Mouse (Mus musculus) liver, embryonic 14.5 days (tissue): ENCODE results near the gene Msmo1. TPM values are rescaled to one million over a fixed set of nuclear protein-coding genes. Genes with fewer than 3 reads are reported as not detected.

Source experiments
- ATAC-seq: fragments of 200-750 bp; cut with Nextera tagmentation; 2 replicates; pipeline ENCODE4 v1.8.0; 2017; ENCODE audit warnings: moderate number of reproducible peaks, mild to moderate bottlenecking, moderate library complexity; ENCODE audit not compliant: insufficient read depth
- DNase-seq, 3 experiments: peaks; one replicate each; pipeline ENCODE4 v3.0.0-alpha.2; 2012 to 2013; ENCODE audit warnings: low read depth in 3 of 3, low spot score in 3 of 3
- H3K27ac ChIP-seq: fragments of 300-500 bp; sonication (generic); 2 replicates; pipeline ENCODE4 v1.5.1; 2014; ENCODE audit warnings: moderate library complexity, mild to moderate bottlenecking, control low read depth, inconsistent platforms
- H3K27me3 ChIP-seq: fragments of 300-500 bp; sonication (generic); 2 replicates; pipeline ENCODE4 v1.6.1; 2014; ENCODE audit warnings: mild to moderate bottlenecking, low read length, moderate library complexity; ENCODE audit not compliant: control insufficient read depth, insufficient read depth
- H3K36me3 ChIP-seq: fragments of 300-500 bp; sonication (generic); replicated peaks from 2 replicates; pipeline ENCODE4 v1.6.1; 2014; ENCODE audit warnings: low read depth; ENCODE audit not compliant: control insufficient read depth, insufficient read depth
- H3K4me1 ChIP-seq, 2 experiments: fragments of 200-500 bp in 1 of 2; fragments of 300-500 bp in 1 of 2; sonication (generic) in 1 of 2; replicated peaks; 2 replicates each; pipeline ENCODE4 v1.6.1; 2012 to 2014; ENCODE audit warnings: antibody characterized with exemption in 1 of 2, inconsistent platforms in 1 of 2, low read length in 1 of 2; ENCODE audit not compliant: control insufficient read depth in 2 of 2, insufficient read depth in 2 of 2
- H3K4me2 ChIP-seq: fragments of 300-500 bp; sonication (generic); 2 replicates; pipeline ENCODE4 v1.6.1; 2014; ENCODE audit warnings: low read depth, mild to moderate bottlenecking, control low read depth, moderate library complexity
- H3K4me3 ChIP-seq, 2 experiments: fragments of 200-500 bp in 1 of 2; fragments of 300-500 bp in 1 of 2; sonication (generic) in 1 of 2; 2 replicates each; pipeline ENCODE4 v1.5.1; 2012 to 2014; ENCODE audit warnings: low read depth in 2 of 2, low read length in 2 of 2, mild to moderate bottlenecking in 2 of 2, control low read depth in 1 of 2, inconsistent platforms in 1 of 2, moderate library complexity in 1 of 2; ENCODE audit not compliant: insufficient read depth in 1 of 2
- H3K9ac ChIP-seq: fragments of 300-500 bp; sonication (generic); replicated peaks from 2 replicates; pipeline ENCODE4 v1.6.1; 2014; ENCODE audit warnings: mild to moderate bottlenecking, control low read depth, moderate library complexity
- H3K9me3 ChIP-seq: fragments of 300-500 bp; sonication (generic); 2 replicates; pipeline ENCODE4 v1.6.1; 2016; ENCODE audit warnings: low read length, mixed read lengths; ENCODE audit not compliant: control insufficient read depth
- CTCF ChIP-seq: IDR thresholded peaks from 2 replicates; pipeline ENCODE4 v1.5.1; 2016; ENCODE audit warnings: antibody characterized with exemption, low read depth, control low read depth
- EP300 ChIP-seq: IDR thresholded peaks from 2 replicates; pipeline ENCODE4 v1.6.1; 2016; ENCODE audit warnings: antibody characterized with exemption, low read depth
- WGBS: fragments of 180-500 bp; shearing (Covaris S2); extraction: QIAGEN DNeasy Blood & Tissue Kit; methylation state at CpG from one replicate; pipeline ENCODE4 v1.1.7; 2014; ENCODE audit not compliant: insufficient replicate concordance; 5-methylcytosine and 5-hydroxymethylcytosine counted together
- polyA plus RNA-seq, 2 experiments: library from polyadenylated mRNA; depleted of rRNA in 1 of 2; stranded (reverse) in 1 of 2; unstranded in 1 of 2; fragments of >200 nt; fragmentation: Nextera tagmentation in 1 of 2; extraction: Ambion mirVana in 1 of 2; gene quantifications; 2 replicates each; pipeline versions ENCODE4 v1.2.1 to v1.2.3; 2012 to 2014

Msmo1 gene
- polyA plus RNA-seq, 2 experiments, result 57.1 to 131 TPM

- no peak for ATAC-seq
- 64% methylated on average over 2 of the region's 2 CpGs for WGBS
- H3K36me3 ChIP-seq, result peaks cover 3% of the 10 kb centered on the region; the same call in 1 of the 2 replicates
Measured at GRCm38 (mm10) chr8:64723206-64723605, 10.4 kb downstream of the Msmo1 start.

GRCm38 (mm10) chr8:64717868-64718267 is 15.7 kb downstream of the Msmo1 start:
- Histone ChIP-seq H3K4me2 (no peak overlapping the region), H3K4me3 (no peak overlapping the region), H3K27ac (no peak overlapping the region), H3K4me1 (no peaks in the 10 kb centered on the region), H3K36me3 (no peaks in the 10 kb centered on the region; the same call in 1 of the 2 replicates), H3K9me3 (no peaks in the 10 kb centered on the region), H3K9ac (no peak overlapping the region), H3K27me3 (no peaks in the 10 kb centered on the region)
- DNase-seq, result no peak
- TF ChIP-seq CTCF (peak; percentile 31), EP300 (no peak)
- ATAC-seq, result no peak
- WGBS, result 74% methylated on average over 7 of the region's 7 CpGs

More at GRCm38 (mm10) chr8:64723206-64723605, 10.4 kb downstream of the Msmo1 start:
- H3K27ac ChIP-seq, result no peak overlapping the region
- DNase-seq, result no peak
- H3K4me1 ChIP-seq, result no peaks in the 10 kb centered on the region
- no peaks in the 10 kb centered on the region for H3K27me3 ChIP-seq
- H3K4me3 ChIP-seq, result no peak overlapping the region
- H3K9ac ChIP-seq, result no peak overlapping the region
- H3K9me3 ChIP-seq, result no peaks in the 10 kb centered on the region
- no peak overlapping the region for H3K4me2 ChIP-seq
- TF ChIP-seq EP300 (no peak), CTCF (no peak)

- 62% methylated on average over 7 of the region's 7 CpGs for WGBS
Measured at GRCm38 (mm10) chr8:64712499-64712898, 21.1 kb downstream of the Msmo1 start.

GRCm38 (mm10) chr8:64711544-64711943 is 22.0 kb downstream of the Msmo1 start:
- Histone ChIP-seq H3K36me3 (no peaks in the 10 kb centered on the region), H3K4me3 (no peak overlapping the region), H3K9me3 (no peaks in the 10 kb centered on the region), H3K4me2 (no peak overlapping the region), H3K27ac (no peak overlapping the region), H3K27me3 (no peaks in the 10 kb centered on the region), H3K9ac (no peak overlapping the region), H3K4me1 (no peaks in the 10 kb centered on the region)
- 7% methylated on average over 1 of the region's 1 CpGs for WGBS
- DNase-seq, result no peak
- TF ChIP-seq CTCF (no peak), EP300 (no peak)
- ATAC-seq, result no peak

More at GRCm38 (mm10) chr8:64712499-64712898, 21.1 kb downstream of the Msmo1 start:
- H3K4me2 ChIP-seq, result no peak overlapping the region
- H3K4me1 ChIP-seq, result no peaks in the 10 kb centered on the region
- H3K36me3 ChIP-seq, result no peaks in the 10 kb centered on the region
- no peak for TF ChIP-seq CTCF
- TF ChIP-seq EP300, result no peak
- DNase-seq (no peak), ATAC-seq (no peak)
- no peak overlapping the region for H3K9ac ChIP-seq
- no peak overlapping the region for H3K27ac ChIP-seq
- no peaks in the 10 kb centered on the region for H3K27me3 ChIP-seq
- H3K9me3 ChIP-seq, result no peaks in the 10 kb centered on the region
- no peak overlapping the region for H3K4me3 ChIP-seq

GRCm38 (mm10) chr8:64707481-64707880 is 26.1 kb downstream of the Msmo1 start:
- no peaks in the 10 kb centered on the region for H3K9me3 ChIP-seq
- H3K4me3 ChIP-seq, result no peak overlapping the region
- H3K27ac ChIP-seq, result no peak overlapping the region
- ATAC-seq (no peak), DNase-seq (no peak)
- no peaks in the 10 kb centered on the region for H3K27me3 ChIP-seq
- TF ChIP-seq CTCF, result no peak
- TF ChIP-seq EP300, result no peak
- no peaks in the 10 kb centered on the region for H3K36me3 ChIP-seq
- no peaks in the 10 kb centered on the region for H3K4me1 ChIP-seq
- no peak overlapping the region for H3K4me2 ChIP-seq
- H3K9ac ChIP-seq, result no peak overlapping the region

- no peak overlapping the region for H3K4me2 ChIP-seq
- no peaks in the 10 kb centered on the region for H3K27me3 ChIP-seq
- no peak overlapping the region for H3K27ac ChIP-seq
- ATAC-seq (no peak), DNase-seq (no peak)
- WGBS, result 36% methylated on average over 1 of the region's 1 CpGs
- no peak overlapping the region for H3K9ac ChIP-seq
- TF ChIP-seq EP300 (no peak), CTCF (no peak)
- no peaks in the 10 kb centered on the region for H3K9me3 ChIP-seq
- no peaks in the 10 kb centered on the region for H3K4me1 ChIP-seq
- H3K36me3 ChIP-seq, result no peaks in the 10 kb centered on the region
- no peak overlapping the region for H3K4me3 ChIP-seq
Measured at GRCm38 (mm10) chr8:64703191-64703590, 30.4 kb downstream of the Msmo1 start.
